Mouse (Mus musculus): Measurements from ENCODE around the gene Ggt1.

DNA sequence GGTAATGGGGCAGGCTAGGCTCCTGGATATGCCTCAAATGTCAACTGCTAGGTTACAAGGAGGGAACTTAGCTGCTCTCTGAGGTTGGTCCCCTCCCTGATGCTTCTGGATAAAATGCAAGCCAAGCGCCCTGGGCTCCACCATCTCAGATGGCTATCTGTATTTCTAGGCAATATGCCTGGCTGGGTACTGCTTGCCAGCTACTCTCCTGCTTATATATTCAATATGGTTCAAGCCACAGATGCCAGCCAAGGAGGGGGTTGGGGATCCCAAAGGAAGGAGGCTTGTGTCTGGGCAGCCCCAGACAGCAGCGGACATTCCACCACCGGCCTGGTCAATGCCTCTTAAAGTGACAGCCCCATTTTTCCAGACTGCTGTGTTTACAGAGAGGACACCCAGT, 2.9 kb upstream of the Ggt1 start:
- no peak for TF ChIP-seq NRF1 (IDR thresholded peaks at IDR 0.05; ENCODE audit: low read depth, low read length)
- TF ChIP-seq MAX (IDR thresholded peaks at IDR 0.05; ENCODE audit: low read length): no peak
- no peak for TF ChIP-seq ZC3H11A (IDR thresholded peaks at IDR 0.05; ENCODE audit: low read depth, low read length)
- TF ChIP-seq ELF1 (IDR thresholded peaks at IDR 0.05; ENCODE audit: low read depth, low read length): no peak
- no peak for TF ChIP-seq CTCF (conservative IDR thresholded peaks at IDR 0.05 in 1 of 2, IDR thresholded peaks at IDR 0.05 in 1 of 2; ENCODE audit: low read depth in 2 of 2, low read length in 2 of 2)
- no peak for TF ChIP-seq CHD2 (IDR thresholded peaks at IDR 0.05; ENCODE audit: low read length)
- no peak for TF ChIP-seq IRF4 (IDR thresholded peaks at IDR 0.05; ENCODE audit: low read depth, low read length)
